Mouse (Mus musculus) lung, adult 18-20 months (tissue): Measurements from ENCODE around the gene Wfikkn2.

Experiments
- DNase-seq, 2 experiments: peaks; one replicate each; pipeline ENCODE4 v3.0.0; 2022; ENCODE audit warnings: mixed read lengths in 2 of 2

Gene Wfikkn2

DNA sequence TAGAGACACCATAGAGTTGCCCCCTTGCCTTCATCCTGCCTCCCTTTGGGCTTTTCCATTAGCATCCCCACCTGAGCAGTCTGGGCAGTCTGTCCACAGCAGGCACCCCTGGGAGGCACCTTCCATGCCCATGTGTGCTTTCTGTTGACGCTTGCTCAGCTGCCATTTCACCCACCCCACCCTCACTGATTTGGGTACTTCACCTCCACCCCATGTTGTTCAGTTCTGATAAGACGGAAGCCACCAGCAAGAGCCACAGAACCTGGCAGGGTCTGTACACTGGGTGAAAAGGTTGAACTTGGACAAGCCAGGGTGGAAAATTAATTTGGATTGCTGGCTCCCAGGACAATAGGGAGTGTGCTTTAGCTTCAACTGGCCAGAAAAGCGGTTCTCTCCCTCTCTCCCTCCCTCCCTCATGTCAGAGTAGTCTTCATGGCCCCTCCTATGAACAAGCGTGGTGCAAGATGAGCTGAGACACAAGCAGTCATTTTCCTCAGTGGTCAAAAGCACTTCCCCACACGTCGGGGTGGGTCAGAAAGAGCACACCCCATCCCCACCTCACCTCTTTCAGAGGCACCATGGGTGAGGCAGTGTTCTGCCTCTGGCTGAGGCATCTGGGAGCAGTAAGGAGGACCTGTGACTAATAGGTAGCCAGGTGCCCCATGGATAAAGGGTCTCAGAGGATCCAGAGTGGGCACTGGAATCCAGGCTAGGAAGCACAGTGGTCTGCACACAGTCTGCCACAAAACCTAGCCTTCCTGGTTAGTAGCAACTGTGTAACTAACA, 16.0 kb upstream of the Wfikkn2 start:
- DNase-seq, result no peak

DNA sequence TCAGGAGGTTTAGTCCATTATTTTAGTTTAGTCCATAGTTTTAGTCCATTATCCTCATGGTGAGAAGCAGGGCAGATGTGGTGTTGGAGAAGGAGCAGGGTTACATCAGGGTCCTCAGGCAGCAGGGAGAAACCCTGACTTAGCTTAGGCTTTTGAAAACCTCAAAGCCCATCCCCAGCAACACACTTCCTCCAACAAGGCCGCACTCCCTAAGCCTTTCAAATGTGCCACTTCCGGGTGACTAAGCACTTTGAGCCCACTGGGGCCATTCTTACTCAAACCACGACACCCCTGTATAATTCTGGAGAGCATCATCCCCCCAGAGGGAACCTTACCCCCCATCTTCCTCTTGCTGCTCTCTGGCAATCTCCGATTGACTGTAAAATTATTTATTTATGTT, 14.0 kb upstream of the Wfikkn2 start:
- no peak for DNase-seq

DNA sequence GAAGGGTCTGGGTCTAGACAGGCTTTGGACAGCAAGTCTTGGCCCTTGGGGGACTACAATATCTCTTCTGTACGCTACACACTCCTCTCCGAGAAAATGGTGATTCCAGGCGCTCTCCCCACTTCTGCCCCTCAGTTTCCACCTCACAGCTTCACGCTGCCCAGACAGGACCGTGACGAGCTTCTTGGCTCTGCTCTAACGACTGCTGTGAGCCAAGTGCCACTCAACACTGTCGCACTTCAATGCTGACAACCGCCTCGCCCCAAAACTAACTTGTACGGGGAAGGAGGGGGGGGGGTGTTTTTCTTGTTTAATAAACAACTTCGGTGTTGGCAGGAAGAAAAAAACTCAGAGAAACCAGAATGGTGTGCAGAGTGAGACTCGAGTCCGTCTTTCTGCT, 12.2 kb upstream of the Wfikkn2 start:
- DNase-seq, result peak in 1 of 2 experiments; percentile 38

DNA sequence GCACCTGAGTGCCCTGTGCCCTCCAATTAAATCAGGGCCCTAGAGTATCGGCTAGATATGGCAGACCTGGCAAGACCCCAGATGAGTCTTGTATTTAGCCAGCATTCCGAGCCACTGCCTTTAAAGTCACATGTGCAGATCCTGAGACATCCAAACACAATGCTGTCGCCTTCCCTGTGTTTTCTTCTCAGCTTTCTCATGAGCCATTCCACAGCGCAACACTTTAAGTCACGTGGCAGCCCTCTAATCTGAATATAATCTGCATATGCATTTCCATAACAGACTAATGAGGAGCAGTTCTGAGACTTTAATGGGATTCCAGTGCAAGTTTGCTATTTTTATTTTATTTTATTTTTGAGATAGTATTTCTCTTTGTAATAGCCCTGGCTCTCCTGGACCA, 9.9 kb upstream of the Wfikkn2 start:
- no peak for DNase-seq

DNA sequence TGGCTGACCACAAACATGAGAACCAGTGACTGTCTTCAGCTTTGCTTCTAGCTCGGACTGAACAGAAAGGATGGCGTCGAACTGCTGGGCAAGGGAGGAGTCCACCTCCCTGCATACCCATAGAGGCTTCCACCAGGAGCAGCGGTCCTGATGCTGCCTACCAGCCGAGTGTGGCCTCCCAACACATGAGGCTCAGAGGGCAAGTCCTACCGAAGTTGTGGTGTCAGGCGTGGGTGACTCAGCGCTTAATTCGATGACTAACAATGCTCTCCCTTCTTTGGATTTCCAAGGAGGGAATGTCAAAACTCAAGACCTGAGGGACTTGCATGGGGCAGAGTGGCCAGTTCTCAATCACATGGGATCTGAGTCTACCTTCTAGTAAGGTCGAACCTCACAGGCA, 7.9 kb upstream of the Wfikkn2 start:
- no peak for DNase-seq

DNA sequence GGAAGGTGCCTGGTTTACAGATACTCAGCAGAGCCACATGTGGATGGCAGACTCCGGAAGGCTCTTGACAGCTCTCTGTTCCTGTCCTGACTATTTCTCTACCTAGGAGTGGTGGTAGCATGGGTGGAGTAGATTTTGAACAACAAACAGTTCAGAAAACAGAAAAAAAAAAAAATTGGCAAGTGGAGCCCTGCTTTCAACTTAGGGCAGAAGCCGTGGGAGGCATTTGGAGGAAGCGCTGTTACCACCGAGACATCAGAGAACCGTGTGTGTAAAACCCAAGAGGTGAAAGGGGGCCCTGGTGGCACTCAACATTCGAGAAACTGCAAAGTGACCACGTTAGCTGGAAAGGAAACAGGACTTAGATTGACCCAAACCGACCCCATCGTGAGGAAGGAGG, 7.4 kb upstream of the Wfikkn2 start:
- DNase-seq, result no peak

DNA sequence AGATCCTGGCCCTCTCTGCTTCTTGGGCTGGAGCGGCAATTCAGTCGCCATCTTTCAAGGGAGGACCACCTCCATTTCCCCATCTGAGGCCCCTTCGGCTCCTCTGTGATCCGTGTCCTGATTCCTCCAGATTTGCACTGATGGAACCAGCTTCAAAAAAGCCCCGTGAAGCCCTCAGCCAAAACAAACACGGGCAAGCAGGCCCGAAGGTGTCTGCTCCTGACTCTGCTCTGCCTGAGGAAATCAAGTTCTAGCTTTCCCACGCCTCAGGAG, 920 bp upstream of the Wfikkn2 start:
- DNase-seq, result no peak

DNA sequence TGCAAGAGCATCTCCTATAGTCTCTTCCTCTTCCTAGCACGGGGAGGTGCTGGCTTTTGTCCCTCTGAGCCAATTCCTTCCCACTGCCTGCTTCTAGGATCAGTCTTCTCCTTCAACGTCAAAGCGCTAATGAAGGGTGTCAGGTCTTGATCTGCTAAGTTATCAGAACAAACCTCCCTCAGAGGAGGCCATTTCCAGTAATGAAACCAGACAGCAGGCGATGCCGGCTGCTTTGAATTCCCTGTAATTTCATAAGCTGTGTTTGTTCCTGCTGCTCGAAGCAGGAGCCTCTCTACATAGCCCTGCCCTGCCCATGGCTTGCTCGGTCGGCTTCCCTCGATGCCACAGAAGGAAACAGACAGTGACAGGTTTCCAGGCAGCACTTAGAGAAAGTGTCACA, 1.4 kb downstream of the Wfikkn2 start:
- DNase-seq, result no peak

DNA sequence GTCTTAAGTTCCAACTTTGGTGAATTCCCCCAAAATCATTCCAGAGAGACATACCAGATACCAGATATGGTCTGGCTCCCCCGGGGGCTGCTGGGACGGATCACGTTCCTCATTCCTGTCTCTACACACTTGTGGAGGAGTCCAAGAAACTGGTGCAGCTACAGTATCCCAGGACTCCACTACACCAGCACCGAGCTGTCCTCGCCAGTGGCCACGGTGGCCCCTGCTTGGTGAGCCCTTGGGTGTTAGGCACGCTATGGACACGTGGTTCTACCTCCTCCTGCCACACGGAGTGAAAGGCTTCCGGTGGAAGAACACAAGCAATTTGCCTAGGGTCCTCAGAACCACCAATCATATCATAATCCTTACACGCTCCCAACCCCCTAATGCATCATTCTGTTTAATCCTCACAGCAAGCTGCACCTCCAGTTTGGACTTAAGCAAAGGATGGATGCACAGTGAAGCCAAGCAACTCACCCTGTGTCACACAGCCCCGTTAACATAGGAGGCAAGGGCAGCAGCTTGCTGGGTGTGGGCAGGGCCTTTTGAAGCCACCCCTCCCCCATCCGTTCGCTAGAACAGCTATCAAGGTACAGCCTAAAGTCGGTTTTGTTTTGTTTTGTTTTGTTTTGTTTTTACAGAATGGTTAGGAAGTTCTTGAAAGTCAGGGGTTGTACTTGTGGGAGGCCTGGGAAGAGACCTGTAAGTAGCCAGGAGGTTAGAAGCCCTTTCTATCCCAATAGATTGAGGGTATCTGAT, 2.2 kb downstream of the Wfikkn2 start:
- DNase-seq, result no peak

DNA sequence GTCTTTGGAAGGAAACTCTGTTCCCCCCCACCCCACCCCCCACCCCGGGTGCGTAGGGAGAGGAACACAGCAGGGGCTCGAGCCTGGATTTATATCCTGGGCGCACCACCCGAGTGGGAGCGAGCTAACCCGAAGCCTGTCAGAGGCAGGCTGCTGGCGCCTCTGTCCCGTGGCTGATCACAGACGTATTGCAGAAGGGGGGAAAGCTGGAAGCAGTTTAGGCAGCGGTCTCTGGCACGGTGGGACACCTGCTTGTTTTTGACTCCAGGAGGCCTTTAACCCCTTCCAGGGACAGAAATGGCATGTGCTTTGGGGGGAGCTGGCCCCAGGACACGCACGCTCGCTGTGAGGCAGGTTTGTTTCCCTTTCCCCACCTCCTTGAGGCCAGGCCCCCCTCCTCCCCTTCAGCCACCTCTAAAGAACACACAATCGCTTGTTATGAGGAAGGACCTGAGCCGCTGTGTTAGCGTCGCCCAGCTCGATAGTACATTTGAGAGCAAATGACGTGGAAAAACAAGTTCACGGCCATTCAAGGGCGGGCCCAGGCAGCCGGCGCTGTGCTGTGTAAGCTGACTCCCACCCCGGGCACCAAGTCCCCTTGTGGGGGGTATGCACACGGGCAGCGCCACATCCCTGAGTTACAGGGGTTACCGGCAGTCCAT, 2.9 kb downstream of the Wfikkn2 start:
- DNase-seq, result peak in 1 of 2 experiments; percentile 46

DNA sequence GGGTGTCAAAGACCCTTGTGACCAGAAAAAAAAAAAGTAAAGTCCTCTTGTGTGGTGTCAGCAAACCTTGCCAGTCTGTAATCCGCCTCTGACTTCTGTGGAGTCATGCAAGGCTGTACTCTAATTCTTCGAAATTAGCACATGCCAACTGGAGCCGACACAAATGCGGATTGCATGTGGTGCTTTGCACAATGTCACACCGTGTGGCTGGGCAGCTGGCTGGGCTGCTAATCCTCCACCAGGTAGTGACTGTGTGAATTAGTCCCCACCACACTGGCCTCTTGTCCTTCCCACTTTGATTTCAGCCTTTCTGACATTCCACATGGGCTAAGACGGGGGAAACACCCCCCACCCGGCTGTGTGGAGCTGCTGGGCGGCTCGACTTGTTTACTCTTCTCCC, 6.1 kb downstream of the Wfikkn2 start:
- no peak for DNase-seq

DNA sequence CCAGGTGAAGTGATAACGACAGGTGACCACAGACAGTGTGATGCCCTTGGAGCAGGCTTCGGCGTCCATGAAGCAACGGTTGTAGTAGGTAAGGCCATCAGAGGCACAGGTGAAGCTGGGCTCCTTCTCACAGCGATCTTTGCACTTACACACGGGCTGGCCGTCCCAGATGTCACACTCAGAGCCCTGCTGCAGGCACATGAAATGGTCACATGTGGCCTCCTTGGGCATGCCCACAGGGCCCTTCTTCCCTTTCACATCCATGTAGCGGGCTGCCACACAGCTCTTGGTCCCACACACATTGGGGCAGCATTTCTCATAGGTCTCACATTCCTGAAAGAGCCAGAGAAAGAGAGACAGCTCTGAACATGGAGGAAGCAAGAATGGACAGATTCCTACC, 7.0 kb downstream of the Wfikkn2 start:
- no peak for DNase-seq

DNA sequence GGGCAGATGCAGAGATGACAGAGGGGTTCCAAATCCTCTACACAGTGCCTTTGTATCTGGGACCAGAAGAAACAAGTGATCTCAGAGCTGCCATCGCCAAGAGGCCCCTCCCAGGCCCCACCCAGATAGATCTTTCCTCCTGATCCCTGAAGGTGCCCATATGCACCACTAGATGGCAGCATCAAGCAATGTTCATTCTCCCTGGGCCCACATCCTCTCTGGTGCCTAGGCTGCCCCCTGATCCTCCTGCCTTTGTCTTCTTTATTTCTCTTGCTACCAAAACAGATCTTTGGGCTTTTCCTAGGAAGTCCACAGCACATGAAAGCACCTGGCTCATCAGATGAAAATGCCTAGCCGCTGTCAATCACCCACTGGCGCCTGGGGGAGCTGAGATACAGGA, 9.7 kb downstream of the Wfikkn2 start:
- peak; percentile 62 to 79 for DNase-seq

DNA sequence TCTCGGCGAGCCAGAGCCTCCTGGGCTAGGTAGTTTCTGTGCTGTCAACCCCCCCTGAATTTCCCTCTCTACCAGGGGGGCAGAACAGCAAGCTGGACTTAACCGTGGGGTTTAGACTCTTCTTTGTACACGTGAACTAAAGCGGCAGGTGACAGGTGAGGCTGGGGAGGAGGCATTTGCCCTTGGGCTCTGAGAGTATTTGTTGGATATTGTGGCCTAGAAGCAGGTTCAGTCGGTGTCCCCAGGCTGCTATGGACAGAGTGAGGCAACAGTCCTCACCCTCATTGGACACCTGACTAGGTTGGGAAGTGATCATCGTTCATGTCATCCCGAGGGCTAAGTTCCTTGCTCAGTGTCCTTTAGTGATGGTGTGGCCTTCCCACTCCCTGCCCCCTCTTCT, 10.9 kb downstream of the Wfikkn2 start:
- no peak for DNase-seq

DNA sequence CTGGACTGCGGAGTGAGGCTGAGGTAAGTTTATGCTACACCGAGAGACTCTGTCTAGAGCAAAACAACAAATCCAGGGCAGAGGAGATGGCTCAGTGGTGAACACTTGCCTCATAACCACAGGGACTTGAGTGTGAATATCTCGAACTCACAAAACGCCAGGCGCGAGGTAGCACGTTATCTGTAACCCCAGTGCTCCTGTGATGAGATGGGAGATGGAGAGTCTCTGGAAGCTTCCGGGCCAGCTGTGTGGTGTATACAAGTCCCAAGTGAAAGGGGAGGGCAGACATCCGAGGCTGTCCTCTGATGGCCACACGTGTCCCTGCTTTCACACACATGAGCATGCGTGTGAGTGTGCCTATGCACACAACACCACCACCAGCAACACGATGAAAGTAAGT, 11.4 kb downstream of the Wfikkn2 start:
- no peak for DNase-seq

DNA sequence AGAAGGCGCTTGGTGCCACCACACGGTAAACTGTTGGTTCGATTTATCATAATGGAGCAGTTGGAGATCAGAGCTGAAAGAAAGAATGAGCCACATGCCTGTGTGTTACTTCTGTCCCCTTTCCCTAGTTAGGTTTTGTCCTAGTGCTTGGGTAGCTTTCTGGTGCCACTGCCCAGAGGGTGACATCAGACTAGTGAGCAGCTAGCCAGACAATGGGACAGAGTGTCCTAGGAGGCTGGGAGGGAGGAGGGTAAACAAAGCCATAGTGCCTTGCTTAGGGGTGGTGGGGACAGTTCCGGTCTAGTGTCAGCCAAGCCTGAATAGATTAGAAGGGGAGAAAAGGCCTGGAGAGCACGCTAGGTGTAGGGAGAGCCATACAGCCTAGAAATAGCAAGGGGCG, 12.4 kb downstream of the Wfikkn2 start:
- DNase-seq, result no peak

DNA sequence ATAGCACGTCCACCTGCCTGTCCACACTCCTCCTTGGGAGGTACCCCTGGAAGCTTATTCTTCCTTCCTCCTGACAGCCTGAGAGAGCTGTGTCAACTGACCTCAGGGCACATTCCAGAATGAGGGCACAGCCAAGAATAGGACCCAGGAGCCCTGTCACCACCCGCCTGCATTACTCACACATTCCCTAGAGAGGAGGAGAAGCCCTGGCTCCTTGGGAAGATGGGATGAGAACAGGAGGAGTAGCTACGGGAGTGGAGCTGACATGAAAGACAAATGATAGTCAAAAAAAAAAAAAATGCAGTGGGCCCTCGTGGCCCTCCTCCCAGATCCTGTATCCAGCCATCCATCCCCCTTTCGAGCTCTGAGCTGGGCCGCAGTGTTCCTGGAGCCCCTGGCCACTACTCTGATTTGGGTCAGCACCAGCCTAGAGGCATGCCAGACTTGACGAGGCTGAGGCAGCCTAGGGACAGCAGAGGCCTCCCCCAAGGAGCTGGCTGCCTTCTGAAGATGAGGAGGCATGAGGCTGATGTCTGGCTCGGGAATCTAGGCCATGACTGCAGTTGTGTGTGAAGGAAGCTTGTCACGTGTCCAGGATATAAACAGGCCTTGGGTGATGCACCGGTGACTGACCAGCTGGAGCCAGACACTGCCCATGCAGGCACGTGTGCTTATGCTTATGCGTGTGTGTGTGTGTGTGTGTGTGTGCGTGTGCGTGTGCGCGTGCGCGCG, 13.8 kb downstream of the Wfikkn2 start:
- peak; percentile 48 to 65 for DNase-seq

DNA sequence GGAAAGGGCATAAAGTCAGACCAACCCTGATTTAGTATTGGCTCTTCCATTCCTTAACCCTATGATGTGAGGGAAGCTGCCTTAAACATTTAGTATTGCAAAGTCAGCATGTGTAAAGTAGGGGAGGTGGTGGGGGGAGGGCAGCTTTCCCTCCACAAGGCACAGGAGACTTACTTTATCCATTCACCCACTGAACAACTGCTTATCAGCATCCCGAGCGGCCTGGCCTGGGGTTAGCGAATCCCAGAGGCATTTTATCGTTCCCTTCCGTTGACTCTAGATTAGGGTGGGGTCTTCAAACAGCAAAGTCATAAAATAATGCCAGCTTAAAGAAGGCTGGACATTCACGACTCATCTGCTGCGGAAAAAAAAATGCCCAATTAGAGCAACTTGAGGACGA, 15.6 kb downstream of the Wfikkn2 start:
- no peak for DNase-seq

DNA sequence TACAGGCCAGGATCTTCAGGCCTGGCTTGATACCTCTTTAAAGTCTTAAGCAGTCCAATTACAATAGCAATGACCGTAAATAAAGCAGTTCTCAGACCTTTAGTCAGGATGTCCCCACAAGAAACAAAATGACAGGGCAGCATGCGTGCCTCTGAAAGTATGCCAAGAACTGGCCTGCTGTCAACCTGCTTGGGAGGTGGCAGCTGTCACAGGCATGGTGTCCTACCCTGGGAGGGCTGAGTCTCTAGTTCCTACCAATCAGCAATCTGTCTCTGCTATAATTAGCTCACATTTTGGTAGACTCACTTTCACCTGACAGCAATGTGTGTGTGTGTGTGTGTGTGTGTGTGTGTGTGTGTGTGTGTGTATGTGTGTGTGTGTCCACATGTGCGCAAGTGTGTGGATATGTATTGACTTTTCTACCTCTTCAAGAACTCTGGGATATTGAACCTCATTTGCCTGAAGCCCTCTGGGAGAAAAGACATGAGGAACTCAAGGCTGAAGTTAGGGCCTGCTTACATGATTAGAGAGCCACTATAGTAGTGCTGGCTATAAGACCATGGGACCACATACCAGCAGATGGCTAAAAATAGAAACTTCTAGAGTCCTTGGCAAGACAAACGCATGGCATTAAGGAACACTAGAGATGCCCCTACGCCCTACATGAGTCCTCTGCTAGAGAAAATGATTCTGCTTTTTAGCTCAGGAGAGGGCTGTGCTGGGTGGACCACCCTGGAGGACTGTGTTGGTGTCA, 16.4 kb downstream of the Wfikkn2 start:
- no peak for DNase-seq

DNA sequence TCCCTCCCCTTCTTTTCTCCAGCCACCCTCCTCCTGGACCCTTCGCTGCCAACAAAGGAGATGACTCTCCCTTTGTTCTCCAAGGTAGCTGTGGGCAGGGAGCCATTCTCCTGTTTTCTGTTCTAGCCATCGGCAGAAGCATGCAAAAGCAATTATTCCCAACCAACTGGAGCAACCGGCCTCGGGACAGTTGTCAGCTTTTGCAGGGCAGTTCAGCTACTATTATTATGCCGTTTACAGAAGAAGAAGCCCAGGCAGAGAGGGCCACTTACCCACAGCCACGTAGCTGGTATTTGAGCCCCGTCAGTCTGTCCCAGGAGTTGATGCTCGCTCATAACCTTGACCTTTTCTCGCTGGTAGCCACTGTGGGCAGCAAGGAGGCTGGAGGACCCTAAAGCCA, 17.4 kb downstream of the Wfikkn2 start:
- DNase-seq, result no peak

DNA sequence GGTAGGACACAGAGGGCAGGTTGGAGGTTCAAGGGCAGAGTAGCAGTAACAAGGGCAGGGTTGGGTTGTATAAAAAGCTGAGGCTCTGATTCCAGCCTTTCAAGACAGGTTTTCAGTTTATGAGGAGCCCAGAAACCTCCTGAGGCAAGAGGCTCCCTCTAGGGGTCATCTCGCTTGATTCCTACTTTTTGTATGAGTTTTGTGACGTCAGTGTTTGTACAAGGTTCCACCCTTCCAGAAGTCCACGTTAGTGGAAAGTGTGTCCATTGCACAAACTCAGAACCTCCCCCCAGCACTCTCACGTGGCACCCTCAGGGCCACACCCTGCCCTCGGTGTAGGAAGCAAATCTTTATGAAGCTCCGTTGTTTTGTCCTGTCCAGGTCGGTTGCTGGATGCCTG, 19.8 kb downstream of the Wfikkn2 start:
- DNase-seq, result peak; percentile 83 to 92

DNA sequence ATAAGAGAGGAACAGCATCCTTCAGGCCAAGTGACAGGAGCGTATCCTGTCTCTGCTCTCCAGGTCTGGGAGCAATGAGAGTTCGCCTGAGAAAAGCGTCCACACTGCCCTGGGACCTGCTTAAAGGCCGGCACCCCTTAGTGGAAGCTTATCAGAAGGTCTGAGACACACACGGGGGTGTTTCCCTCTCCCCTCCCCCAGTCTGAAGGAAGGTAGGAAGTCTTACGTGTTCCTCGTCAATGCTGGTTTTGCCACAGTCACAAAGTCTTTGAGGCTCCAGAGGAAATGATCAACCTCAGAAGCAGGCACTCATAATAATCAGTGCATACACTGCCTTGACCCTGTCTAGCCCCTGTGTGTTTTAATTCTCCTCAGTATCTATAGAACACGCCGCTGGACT, 22.3 kb downstream of the Wfikkn2 start:
- DNase-seq, result no peak

DNA sequence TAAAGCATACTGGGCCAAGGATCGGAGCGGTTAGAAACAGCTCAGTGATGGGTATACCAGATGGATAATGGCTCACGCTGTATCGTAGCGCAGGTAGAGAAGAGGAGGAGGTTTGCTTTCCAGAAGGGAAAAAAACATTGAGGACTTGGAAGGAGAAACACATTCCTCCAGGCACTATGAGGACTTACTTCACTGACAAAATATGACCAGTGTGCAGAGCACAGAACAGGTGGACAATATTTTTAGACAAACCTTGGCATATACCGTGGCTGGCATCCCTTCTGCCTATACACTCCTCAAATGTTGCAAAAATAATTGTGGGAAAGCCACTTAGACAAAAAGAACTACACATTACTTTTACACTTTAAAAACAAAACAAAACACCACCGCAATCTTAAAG, 24.5 kb downstream of the Wfikkn2 start:
- no peak for DNase-seq
